Mouse (Mus musculus): ENCODE data around the gene Muc3.

Gene Muc3

GRCm38 (mm10) chr5:137095135-137095534 lies 54.0 kb downstream of the Muc3 start:
- DNase-seq (ENCODE audit: low spot score), result no peak

- no peak for DNase-seq (ENCODE audit: low spot score)
Measured at GRCm38 (mm10) chr5:137093720-137094119, 55.4 kb downstream of the Muc3 start.

GRCm38 (mm10) chr5:137091560-137091959 lies 57.6 kb downstream of the Muc3 start:
- DNase-seq (ENCODE audit: low spot score), result no peak

GRCm38 (mm10) chr5:137090870-137091269 lies 58.3 kb downstream of the Muc3 start:
- no peak for DNase-seq (ENCODE audit: low spot score)

GRCm38 (mm10) chr5:137087410-137087809 lies 61.7 kb downstream of the Muc3 start:
- no peak for DNase-seq (ENCODE audit: low spot score)

- DNase-seq (ENCODE audit: low spot score), result no peak
Measured at GRCm38 (mm10) chr5:137085731-137086130, 63.4 kb downstream of the Muc3 start.

GRCm38 (mm10) chr5:137085021-137085420 lies 64.1 kb downstream of the Muc3 start:
- DNase-seq (ENCODE audit: low spot score), result no peak

Measured in ovary, postnatal 14 days (tissue).